Mouse (Mus musculus): ENCODE results near the gene Dusp8. TPM values are rescaled to one million over a fixed set of nuclear protein-coding genes. Genes with fewer than 3 reads are reported as not detected.

Dusp8 gene
- total RNA-seq, 2 experiments from 2014 or later, result 8.1 to 23.5 TPM

- ATAC-seq (replicated peaks; ENCODE audit: low FRiP score, poor library complexity, severe bottlenecking), result peak; percentile 84
Observed at GRCm38 (mm10) chr7:142087069-142087652, 8.5 kb downstream of the Dusp8 start.

- peak; percentile 21; the same call in 1 of the 2 replicates for ATAC-seq (replicated peaks; ENCODE audit: low FRiP score, poor library complexity, severe bottlenecking)
Observed at GRCm38 (mm10) chr7:142086159-142086905, 9.3 kb downstream of the Dusp8 start.

GRCm38 (mm10) chr7:142084820-142085219 lies 10.8 kb downstream of the Dusp8 start:
- ATAC-seq (replicated peaks; ENCODE audit: low FRiP score, poor library complexity, severe bottlenecking), result no peak

- ATAC-seq (replicated peaks; ENCODE audit: low FRiP score, poor library complexity, severe bottlenecking), result no peak
Observed at GRCm38 (mm10) chr7:142084395-142084794, 11.2 kb downstream of the Dusp8 start.

GRCm38 (mm10) chr7:142083588-142084317 lies 11.9 kb downstream of the Dusp8 start:
- ATAC-seq (replicated peaks; ENCODE audit: low FRiP score, poor library complexity, severe bottlenecking), result no peak

- no peak for ATAC-seq (replicated peaks; ENCODE audit: low FRiP score, poor library complexity, severe bottlenecking)
Observed at GRCm38 (mm10) chr7:142082607-142083006, 13.0 kb downstream of the Dusp8 start.

GRCm38 (mm10) chr7:142082179-142082578 lies 13.5 kb downstream of the Dusp8 start:
- no peak for ATAC-seq (replicated peaks; ENCODE audit: low FRiP score, poor library complexity, severe bottlenecking)

- no peak for ATAC-seq (replicated peaks; ENCODE audit: low FRiP score, poor library complexity, severe bottlenecking)
Observed at GRCm38 (mm10) chr7:142081736-142082135, 13.9 kb downstream of the Dusp8 start.

GRCm38 (mm10) chr7:142080876-142081275 lies 14.8 kb downstream of the Dusp8 start:
- ATAC-seq (replicated peaks; ENCODE audit: low FRiP score, poor library complexity, severe bottlenecking), result no peak

- no peak for ATAC-seq (replicated peaks; ENCODE audit: low FRiP score, poor library complexity, severe bottlenecking)
Observed at GRCm38 (mm10) chr7:142079365-142079764, 16.3 kb downstream of the Dusp8 start.

- ATAC-seq (replicated peaks; ENCODE audit: low FRiP score, poor library complexity, severe bottlenecking), result no peak
Observed at GRCm38 (mm10) chr7:142077138-142077537, 18.5 kb downstream of the Dusp8 start.

GRCm38 (mm10) chr7:142074146-142074886 lies 21.3 kb downstream of the Dusp8 start:
- no peak for ATAC-seq (replicated peaks; ENCODE audit: low FRiP score, poor library complexity, severe bottlenecking)

GRCm38 (mm10) chr7:142071717-142072116 lies 23.9 kb downstream of the Dusp8 start:
- peak; percentile 58 for ATAC-seq (replicated peaks; ENCODE audit: low FRiP score, poor library complexity, severe bottlenecking)

- ATAC-seq (replicated peaks; ENCODE audit: low FRiP score, poor library complexity, severe bottlenecking), result peak; percentile 73
Observed at GRCm38 (mm10) chr7:142071212-142071578, 24.4 kb downstream of the Dusp8 start.

GRCm38 (mm10) chr7:142070458-142071211 lies 25.0 kb downstream of the Dusp8 start:
- ATAC-seq (replicated peaks; ENCODE audit: low FRiP score, poor library complexity, severe bottlenecking), result peak; percentile 94

GRCm38 (mm10) chr7:142068429-142068828 lies 27.2 kb downstream of the Dusp8 start:
- ATAC-seq (replicated peaks; ENCODE audit: low FRiP score, poor library complexity, severe bottlenecking), result no peak

- ATAC-seq (replicated peaks; ENCODE audit: low FRiP score, poor library complexity, severe bottlenecking), result peak; percentile 93
Observed at GRCm38 (mm10) chr7:142060931-142061565, 34.6 kb downstream of the Dusp8 start, which contains the start of gene Mob2. TSS of gene Mob2 (minus strand) at chr7:142061065.

GRCm38 (mm10) chr7:142060185-142060930 lies 35.3 kb downstream of the Dusp8 start:
- peak; percentile 44 for ATAC-seq (replicated peaks; ENCODE audit: low FRiP score, poor library complexity, severe bottlenecking)

Data from erythroid progenitor cell, adult 5-6 weeks (primary cell).